Mouse (Mus musculus) embryonic facial prominence, embryonic 14.5 days (tissue): Measurements from ENCODE around the gene Zmynd12. TPM values are rescaled to one million over a fixed set of nuclear protein-coding genes. Genes with fewer than 3 reads are reported as not detected.

ENCODE experiments used
- ATAC-seq: fragments of 200-750 bp; cut with Nextera tagmentation; 2 replicates; pipeline ENCODE4 v1.8.0; 2017; ENCODE audit warnings: low read depth, moderate number of reproducible peaks, moderate TSS enrichment
- DNase-seq: peaks from one replicate; pipeline ENCODE4 v3.0.0-alpha.2; 2015; ENCODE audit warnings: low spot score
- H3K27ac ChIP-seq: fragments of 300-500 bp; sonication (generic); replicated peaks from 2 replicates; pipeline ENCODE4 v1.5.1; 2014; ENCODE audit warnings: low read depth, mild to moderate bottlenecking, low read length, moderate library complexity
- H3K27me3 ChIP-seq: fragments of 300-500 bp; sonication (generic); replicated peaks from 2 replicates; pipeline ENCODE4 v1.6.1; 2014; ENCODE audit warnings: low read length; ENCODE audit not compliant: control insufficient read depth, insufficient read depth
- H3K36me3 ChIP-seq: fragments of 300-500 bp; sonication (generic); 2 replicates; pipeline ENCODE4 v1.6.1; 2014; ENCODE audit warnings: low read length, mixed read lengths; ENCODE audit not compliant: control insufficient read depth, insufficient read depth
- H3K4me1 ChIP-seq: fragments of 300-500 bp; sonication (generic); 2 replicates; pipeline ENCODE4 v1.6.1; 2014; ENCODE audit warnings: antibody characterized with exemption, low read length; ENCODE audit not compliant: control insufficient read depth, insufficient read depth
- H3K4me2 ChIP-seq: fragments of 300-500 bp; sonication (generic); 2 replicates; pipeline ENCODE4 v1.6.1; 2014; ENCODE audit warnings: low read depth, mild to moderate bottlenecking, low read length, moderate library complexity, mixed read lengths
- H3K4me3 ChIP-seq: fragments of 300-500 bp; sonication (generic); 2 replicates; pipeline ENCODE4 v1.5.1; 2014; ENCODE audit warnings: low read depth, mild to moderate bottlenecking, low read length
- H3K9ac ChIP-seq: fragments of 300-500 bp; sonication (generic); 2 replicates; pipeline ENCODE4 v1.6.1; 2014; ENCODE audit warnings: low read depth, mild to moderate bottlenecking, low read length, moderate library complexity, mixed read lengths
- H3K9me3 ChIP-seq: fragments of 300-500 bp; sonication (generic); 2 replicates; pipeline ENCODE4 v1.6.1; 2016; ENCODE audit warnings: low read length; ENCODE audit not compliant: control insufficient read depth
- WGBS: fragments of 180-500 bp; shearing (Covaris S2); extraction: QIAGEN DNeasy Blood & Tissue Kit; methylation state at CpG from one replicate; pipeline ENCODE4 v1.1.7; 2014; 5-methylcytosine and 5-hydroxymethylcytosine counted together
- polyA plus RNA-seq: library from polyadenylated mRNA; unstranded; fragments of >200 nt; fragmentation: Nextera tagmentation; extraction: Ambion mirVana; gene quantifications from 2 replicates; pipeline ENCODE4 v1.2.1, GENCODE M21; 2014

Zmynd12 gene
- polyA plus RNA-seq, 1 experiment from 2014 or later, result 0.90 TPM

DNA sequence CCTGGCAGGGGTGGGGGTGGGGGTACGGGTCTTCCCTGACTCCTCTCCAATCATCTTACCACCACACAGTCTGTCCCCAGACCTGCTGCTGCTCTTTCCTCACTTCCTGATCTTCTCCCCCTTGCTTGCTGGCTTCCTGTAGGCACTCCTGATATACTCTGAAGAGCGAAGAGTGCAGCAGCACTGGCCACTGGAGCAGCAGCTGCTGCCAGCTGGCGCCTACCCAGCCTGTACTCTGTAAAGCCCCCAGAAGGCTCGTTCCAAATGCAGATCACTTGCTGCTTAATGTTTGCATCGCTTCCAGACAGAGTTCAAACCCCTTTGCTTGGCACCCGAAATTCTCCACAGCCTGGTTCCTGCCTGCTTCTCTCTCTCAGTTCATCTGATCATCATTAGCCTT lies 9.8 kb upstream of the Zmynd12 start:
- Histone ChIP-seq H3K4me2 (no peak overlapping the region), H3K9me3 (0 out of 2 replicates have a peak, but pooled peaks cover 3% of the 10 kb centered on the region), H3K27ac (no peak overlapping the region), H3K36me3 (no peaks in the 10 kb centered on the region), H3K9ac (0 out of 2 replicates have a peak overlapping the region, but pooled peaks have one; percentile 2), H3K27me3 (no peaks in the 10 kb centered on the region), H3K4me1 (peaks cover 7% of the 10 kb centered on the region), H3K4me3 (no peak overlapping the region)
- DNase-seq, result peak; percentile 77
- WGBS, result 57% methylated on average over 6 of the region's 6 CpGs
- ATAC-seq, result 0 out of 2 replicates have a peak, but pooled peaks have one; percentile 14

- H3K36me3 ChIP-seq, result no peaks in the 10 kb centered on the region
- peak within 1 kb of the TSS; percentile 96 for H3K4me2 ChIP-seq
- peak within 1 kb of the TSS; percentile 65 for H3K9ac ChIP-seq
- H3K27ac ChIP-seq, result no peak within 1 kb of the TSS; the same call in 1 of the 2 replicates
- no peaks in the 10 kb centered on the region for H3K9me3 ChIP-seq
- DNase-seq (peak; percentile 97), ATAC-seq (peak; percentile 100)
- no peaks in the 10 kb centered on the region for H3K27me3 ChIP-seq
- 0% methylated on average over 36 of the region's 49 CpGs for WGBS
- H3K4me1 ChIP-seq, result peaks cover 7% of the 10 kb centered on the region
- H3K4me3 ChIP-seq, result peak within 1 kb of the TSS; percentile 56
Measured at GRCm38 (mm10) chr4:119415072-119415753, 7.4 kb upstream of the Zmynd12 start, which contains the start of gene Ccdc30. TSS of gene Ccdc30 (minus strand) at chr4:119415521.

- no peak for DNase-seq
- no peak overlapping the region for H3K4me3 ChIP-seq
- no peak overlapping the region for H3K9ac ChIP-seq
- H3K27me3 ChIP-seq, result no peaks in the 10 kb centered on the region
- H3K27ac ChIP-seq, result no peak overlapping the region
- H3K36me3 ChIP-seq, result no peaks in the 10 kb centered on the region
- H3K4me2 ChIP-seq, result no peak overlapping the region
- H3K9me3 ChIP-seq, result no peaks in the 10 kb centered on the region
- WGBS, result 83% methylated on average over 3 of the region's 3 CpGs
- peaks cover 15% of the 10 kb centered on the region for H3K4me1 ChIP-seq
- ATAC-seq, result no peak
Measured at GRCm38 (mm10) chr4:119417270-119417669, 5.3 kb upstream of the Zmynd12 start.

DNA sequence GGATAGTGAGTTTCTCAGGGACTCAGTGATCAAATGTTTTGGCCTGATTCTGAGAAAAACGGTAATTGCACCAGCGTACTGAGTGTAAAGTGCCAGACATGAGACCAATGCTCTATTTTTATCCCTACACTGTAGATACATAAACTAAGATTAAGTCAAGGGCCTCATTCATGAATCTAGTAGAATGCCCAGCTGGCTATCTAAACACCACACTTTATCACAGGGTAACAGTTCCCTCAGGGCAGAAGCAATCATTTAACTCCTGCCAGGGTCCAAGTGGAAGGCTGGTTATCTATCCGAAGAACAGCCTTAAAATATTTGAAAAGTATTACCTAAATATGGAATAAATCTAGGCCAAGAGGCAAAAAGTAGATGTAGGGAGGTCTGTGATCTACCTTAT lies 4.7 kb upstream of the Zmynd12 start:
- DNase-seq (no peak), ATAC-seq (no peak)
- WGBS, result 91% methylated on average over 3 of the region's 3 CpGs
- H3K9ac ChIP-seq, result no peak overlapping the region
- no peaks in the 10 kb centered on the region for H3K9me3 ChIP-seq
- no peak overlapping the region for H3K4me3 ChIP-seq
- H3K27me3 ChIP-seq, result no peaks in the 10 kb centered on the region
- H3K27ac ChIP-seq, result no peak overlapping the region
- peaks cover 15% of the 10 kb centered on the region for H3K4me1 ChIP-seq
- no peak overlapping the region for H3K4me2 ChIP-seq
- H3K36me3 ChIP-seq, result no peaks in the 10 kb centered on the region

DNA sequence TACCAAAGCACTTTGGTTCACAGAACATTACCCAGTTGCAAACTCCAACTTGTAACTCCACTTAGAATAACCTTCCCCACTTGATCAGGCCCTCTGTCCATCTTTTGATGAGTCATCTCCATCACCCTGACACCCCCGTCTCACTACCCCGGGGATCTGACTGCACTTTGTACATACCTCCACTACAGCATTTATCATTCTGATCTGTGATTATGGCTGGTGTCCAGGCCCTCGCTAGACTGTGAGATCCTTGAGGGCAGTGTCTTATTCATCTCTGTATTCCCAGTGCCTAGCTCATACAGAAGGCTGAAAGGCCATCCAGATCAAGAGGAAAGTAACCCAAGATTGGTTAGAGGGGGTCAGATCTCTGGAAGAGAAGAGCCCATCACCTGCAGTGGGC lies 1.4 kb upstream of the Zmynd12 start:
- Histone ChIP-seq H3K36me3 (no peaks in the 10 kb centered on the region), H3K4me3 (peak overlapping the region; percentile 63), H3K27me3 (no peaks in the 10 kb centered on the region), H3K27ac (no peak overlapping the region), H3K4me2 (peak overlapping the region; percentile 79), H3K9ac (peak overlapping the region; percentile 75), H3K4me1 (peaks cover 11% of the 10 kb centered on the region), H3K9me3 (no peaks in the 10 kb centered on the region)
- 54% methylated on average over 3 of the region's 3 CpGs for WGBS
- DNase-seq (no peak), ATAC-seq (no peak)

GRCm38 (mm10) chr4:119421921-119422293 lies 707 bp upstream of the Zmynd12 start:
- ATAC-seq, result peak; percentile 53
- H3K4me1 ChIP-seq, result peaks cover 11% of the 10 kb centered on the region
- H3K9ac ChIP-seq, result peak overlapping the region; percentile 75
- H3K27ac ChIP-seq, result peak overlapping the region; percentile 87
- peak overlapping the region; percentile 63 for H3K4me3 ChIP-seq
- H3K36me3 ChIP-seq, result no peaks in the 10 kb centered on the region
- H3K4me2 ChIP-seq, result peak overlapping the region; percentile 79
- no peaks in the 10 kb centered on the region for H3K9me3 ChIP-seq
- H3K27me3 ChIP-seq, result no peaks in the 10 kb centered on the region
- WGBS, result 0% methylated on average over 19 of the region's 31 CpGs
- DNase-seq, result peak; percentile 9

DNA sequence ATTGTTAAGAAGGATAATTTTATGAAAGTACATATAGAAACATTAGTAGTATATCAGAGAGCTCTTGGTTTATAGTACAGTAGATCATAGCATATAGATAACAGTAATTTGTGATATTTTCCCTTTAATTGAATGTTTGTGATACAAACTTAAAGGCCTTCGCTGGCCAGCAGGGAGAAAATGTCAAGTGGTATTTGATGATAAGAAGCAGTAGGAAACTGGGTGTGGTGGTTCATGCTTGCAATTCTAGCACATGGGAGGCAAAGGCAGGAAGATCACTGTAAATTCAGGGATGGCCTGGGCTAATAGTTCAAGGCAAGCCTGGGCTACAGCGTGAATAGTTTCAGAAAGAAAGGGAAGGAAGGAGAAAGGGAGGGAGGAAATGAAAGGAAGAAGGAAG lies 2.5 kb downstream of the Zmynd12 start:
- DNase-seq, result no peak
- WGBS, result 87% methylated on average over 2 of the region's 2 CpGs

GRCm38 (mm10) chr4:119425601-119426000 lies 3.0 kb downstream of the Zmynd12 start:
- H3K27ac ChIP-seq, result no peak overlapping the region
- ATAC-seq (no peak), DNase-seq (no peak)
- H3K4me2 ChIP-seq, result no peak overlapping the region
- H3K36me3 ChIP-seq, result no peaks in the 10 kb centered on the region
- H3K4me1 ChIP-seq, result peaks cover 11% of the 10 kb centered on the region
- no peak overlapping the region for H3K9ac ChIP-seq
- no peaks in the 10 kb centered on the region for H3K27me3 ChIP-seq
- H3K4me3 ChIP-seq, result no peak overlapping the region
- H3K9me3 ChIP-seq, result no peaks in the 10 kb centered on the region
- WGBS, result 54% methylated on average over 2 of the region's 2 CpGs

More for the DNA sequence above, 2.5 kb downstream of the Zmynd12 start:
- ATAC-seq, result no peak
- no peaks in the 10 kb centered on the region for H3K36me3 ChIP-seq
- H3K27ac ChIP-seq, result no peak overlapping the region
- H3K9me3 ChIP-seq, result no peaks in the 10 kb centered on the region
- peaks cover 11% of the 10 kb centered on the region for H3K4me1 ChIP-seq
- no peak overlapping the region for H3K4me3 ChIP-seq
- no peak overlapping the region for H3K9ac ChIP-seq
- no peaks in the 10 kb centered on the region for H3K27me3 ChIP-seq
- H3K4me2 ChIP-seq, result no peak overlapping the region

DNA sequence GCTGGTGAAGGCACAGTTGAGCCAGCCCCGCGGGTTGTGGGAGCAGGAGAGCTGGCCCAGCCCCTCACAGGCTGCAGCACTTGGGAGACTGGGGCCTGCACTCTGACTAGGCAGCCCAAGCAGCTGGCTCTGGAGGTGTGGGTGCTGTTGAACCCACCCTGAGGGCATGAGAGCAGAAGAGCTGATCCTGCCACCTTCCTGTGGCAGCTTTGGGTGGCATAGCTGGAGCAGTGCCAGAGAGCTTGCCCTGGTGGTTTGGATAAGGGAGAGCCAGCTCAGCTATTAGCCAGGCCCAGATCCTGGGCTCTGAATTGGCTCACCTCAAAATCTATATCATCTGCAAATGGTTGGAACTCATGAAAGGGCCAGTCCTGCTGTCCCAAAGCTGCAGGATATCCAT lies 5.1 kb downstream of the Zmynd12 start:
- no peak for DNase-seq
- H3K9me3 ChIP-seq, result no peaks in the 10 kb centered on the region
- H3K4me1 ChIP-seq, result 0 out of 2 replicates have a peak, but pooled peaks cover 3% of the 10 kb centered on the region
- H3K4me3 ChIP-seq, result no peak overlapping the region
- no peak overlapping the region for H3K27ac ChIP-seq
- no peak for ATAC-seq
- H3K9ac ChIP-seq, result no peak overlapping the region
- no peaks in the 10 kb centered on the region for H3K27me3 ChIP-seq
- 46% methylated on average over 2 of the region's 2 CpGs for WGBS
- H3K36me3 ChIP-seq, result no peaks in the 10 kb centered on the region
- H3K4me2 ChIP-seq, result no peak overlapping the region
